Mouse (Mus musculus): ENCODE data around the gene Adgrl3. TPM values are rescaled to one million over a fixed set of nuclear protein-coding genes. Genes with fewer than 3 reads are reported as not detected.

Gene Adgrl3
- polyA plus RNA-seq, 1 experiment from 2014 or later: 64.6 TPM

DNA sequence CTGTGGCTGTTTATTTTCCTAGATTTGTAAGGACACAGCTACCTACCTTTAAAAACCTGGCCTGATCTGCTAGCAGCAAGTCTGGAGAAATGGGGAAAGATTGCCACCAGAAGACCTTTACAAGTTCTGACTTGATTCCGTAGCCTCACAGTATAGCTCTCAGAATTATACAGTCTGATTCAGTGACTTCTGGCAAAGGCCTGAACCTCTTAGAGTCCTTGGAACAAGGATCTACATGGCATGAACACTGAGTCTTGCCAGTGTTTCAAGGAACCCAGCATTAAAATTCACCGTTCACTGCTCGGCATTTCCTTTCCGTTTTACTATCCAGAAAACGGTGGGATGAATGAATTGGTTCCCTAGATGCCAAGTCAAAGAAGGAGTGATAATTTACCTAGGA, 756.3 kb downstream of the Adgrl3 start:
- no peak for ATAC-seq (ENCODE audit: low FRiP score)
- Histone ChIP-seq H3K4me1 (replicated peaks) (peaks cover 4% of the 10 kb centered on the region; the same call in 1 of the 2 replicates), H3K27ac (peak overlapping the region; percentile 9; the same call in 1 of the 2 replicates), H3K4me2 (no peak overlapping the region), H3K27me3 (no peaks in the 10 kb centered on the region), H3K9ac (no peak overlapping the region), H3K4me3 (no peak overlapping the region), H3K36me3 (no peaks in the 10 kb centered on the region; the same call in 1 of the 2 replicates), H3K9me3 (no peaks in the 10 kb centered on the region)
- WGBS: 64% methylated on average over 5 of the region's 5 CpGs

DNA sequence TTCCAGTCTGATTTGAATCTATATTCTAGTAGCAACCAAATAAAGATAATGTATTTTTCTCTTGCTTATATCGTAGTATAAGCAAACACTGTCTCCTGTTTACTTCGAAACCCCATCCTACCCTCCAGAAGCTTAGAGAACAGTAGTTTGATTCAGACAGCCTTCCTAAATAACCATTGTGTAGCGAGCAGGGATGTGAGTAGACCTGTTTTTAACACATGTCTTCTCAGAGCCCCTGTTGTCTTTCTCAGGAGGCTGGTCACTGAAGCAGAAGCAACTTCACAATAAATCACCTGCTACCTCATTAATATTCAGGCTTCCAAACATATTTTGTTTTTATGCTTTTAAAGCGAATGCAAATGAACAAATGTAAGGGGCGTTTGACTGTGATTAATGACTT, 756.8 kb downstream of the Adgrl3 start:
- no peak overlapping the region for H3K4me3 ChIP-seq
- H3K4me2 ChIP-seq: no peak overlapping the region
- no peak overlapping the region for H3K9ac ChIP-seq
- no peak for ATAC-seq (ENCODE audit: low FRiP score)
- WGBS: 29% methylated on average over 5 of the region's 5 CpGs
- peaks cover 4% of the 10 kb centered on the region; the same call in 1 of the 2 replicates for H3K4me1 ChIP-seq (replicated peaks)
- no peaks in the 10 kb centered on the region for H3K9me3 ChIP-seq
- H3K36me3 ChIP-seq: no peaks in the 10 kb centered on the region
- H3K27me3 ChIP-seq: no peaks in the 10 kb centered on the region
- H3K27ac ChIP-seq: no peak overlapping the region

DNA sequence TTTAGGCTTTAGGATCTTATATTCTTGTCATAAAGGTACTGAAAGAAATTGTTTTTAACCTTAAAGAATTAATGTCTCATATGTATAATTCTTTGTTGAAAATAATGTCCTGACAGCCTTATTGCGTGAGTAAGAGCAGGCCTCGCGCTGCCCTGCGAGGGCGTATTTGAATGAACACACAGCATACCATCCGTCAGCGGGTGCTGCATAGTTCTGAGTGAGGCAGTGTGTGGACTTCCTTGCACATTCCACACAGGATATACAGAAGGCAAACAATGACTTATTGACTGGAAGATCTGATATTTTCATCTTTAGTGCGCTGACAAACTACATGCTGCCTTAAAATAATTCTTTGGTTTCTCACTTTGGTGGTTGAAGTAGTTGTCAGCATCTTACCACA, 764.8 kb downstream of the Adgrl3 start:
- Histone ChIP-seq H3K4me3 (no peak overlapping the region), H3K9me3 (no peaks in the 10 kb centered on the region), H3K9ac (no peak overlapping the region), H3K27ac (no peak overlapping the region), H3K4me2 (no peak overlapping the region), H3K27me3 (no peaks in the 10 kb centered on the region), H3K36me3 (no peaks in the 10 kb centered on the region), H3K4me1 (replicated peaks) (no peaks in the 10 kb centered on the region)
- WGBS: 68% methylated on average over 8 of the region's 8 CpGs
- no peak for ATAC-seq (ENCODE audit: low FRiP score)

DNA sequence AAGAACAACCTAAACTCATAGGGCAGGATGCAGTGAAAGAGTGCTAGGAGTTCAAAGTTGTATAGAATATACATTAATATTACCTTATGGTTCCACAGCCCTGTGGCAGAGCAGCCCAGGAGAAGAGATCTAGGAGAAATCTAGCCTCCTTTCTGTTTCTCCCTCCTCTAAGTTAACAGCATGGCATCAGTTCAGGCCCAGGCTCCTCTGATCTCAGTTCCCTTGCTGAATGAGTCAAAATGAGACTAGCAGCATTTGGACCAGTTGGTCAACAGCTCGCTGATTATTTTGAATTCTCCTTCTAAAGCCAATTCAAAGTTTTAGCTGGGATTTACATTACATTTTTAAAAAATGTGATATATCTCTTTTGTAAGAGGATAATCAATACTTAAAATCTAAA, 770.8 kb downstream of the Adgrl3 start:
- Histone ChIP-seq H3K9ac (no peak overlapping the region), H3K27me3 (no peaks in the 10 kb centered on the region), H3K4me2 (no peak overlapping the region), H3K27ac (no peak overlapping the region), H3K36me3 (peaks cover 14% of the 10 kb centered on the region), H3K4me1 (replicated peaks) (no peaks in the 10 kb centered on the region), H3K4me3 (no peak overlapping the region), H3K9me3 (peaks cover 5% of the 10 kb centered on the region; the same call in 1 of the 2 replicates)
- no peak for ATAC-seq (ENCODE audit: low FRiP score)
- 95% methylated on average over 1 of the region's 1 CpGs for WGBS

DNA sequence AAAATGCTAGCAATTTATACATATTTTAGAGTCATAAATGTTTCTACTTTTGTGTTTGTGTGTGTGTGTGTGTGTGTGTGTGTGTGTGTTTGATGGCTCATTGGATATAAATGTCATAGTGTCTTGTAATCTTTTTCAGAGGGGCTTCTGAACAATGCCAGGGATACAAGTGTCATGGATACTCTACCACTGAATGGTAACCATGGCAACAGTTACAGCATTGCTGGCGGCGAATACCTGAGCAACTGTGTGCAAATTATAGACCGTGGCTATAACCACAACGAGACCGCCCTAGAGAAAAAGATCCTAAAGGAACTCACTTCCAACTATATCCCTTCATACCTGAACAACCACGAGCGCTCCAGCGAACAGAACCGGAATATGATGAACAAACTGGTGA, 774.2 kb downstream of the Adgrl3 start:
- peaks cover 14% of the 10 kb centered on the region for H3K36me3 ChIP-seq
- H3K27me3 ChIP-seq: no peaks in the 10 kb centered on the region
- H3K4me1 ChIP-seq (replicated peaks): no peaks in the 10 kb centered on the region
- 86% methylated on average over 9 of the region's 9 CpGs for WGBS
- ATAC-seq (ENCODE audit: low FRiP score): 0 out of 2 replicates have a peak, but pooled peaks have one; percentile 21
- H3K4me3 ChIP-seq: no peak overlapping the region
- H3K4me2 ChIP-seq: no peak overlapping the region
- H3K9ac ChIP-seq: no peak overlapping the region
- peaks cover 5% of the 10 kb centered on the region; the same call in 1 of the 2 replicates for H3K9me3 ChIP-seq
- H3K27ac ChIP-seq: no peak overlapping the region

DNA sequence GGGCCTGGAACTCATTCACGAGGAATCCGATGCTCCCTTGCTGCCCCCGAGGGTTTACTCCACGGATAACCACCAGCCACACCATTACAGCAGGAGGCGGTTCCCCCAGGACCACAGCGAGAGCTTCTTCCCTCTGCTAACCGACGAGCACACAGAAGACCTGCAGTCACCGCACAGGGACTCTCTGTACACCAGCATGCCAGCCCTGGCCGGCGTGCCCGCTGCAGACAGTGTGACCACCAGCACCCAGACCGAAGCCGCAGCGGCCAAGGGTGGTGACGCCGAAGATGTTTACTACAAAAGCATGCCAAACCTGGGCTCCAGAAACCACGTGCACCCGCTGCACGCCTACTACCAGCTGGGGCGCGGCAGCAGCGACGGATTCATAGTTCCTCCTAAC, 774.7 kb downstream of the Adgrl3 start:
- WGBS: 87% methylated on average over 24 of the region's 24 CpGs
- no peak overlapping the region for H3K4me3 ChIP-seq
- no peak overlapping the region for H3K4me2 ChIP-seq
- H3K9ac ChIP-seq: no peak overlapping the region
- H3K36me3 ChIP-seq: peaks cover 14% of the 10 kb centered on the region
- H3K9me3 ChIP-seq: peaks cover 5% of the 10 kb centered on the region; the same call in 1 of the 2 replicates
- H3K27ac ChIP-seq: no peak overlapping the region
- no peaks in the 10 kb centered on the region for H3K27me3 ChIP-seq
- ATAC-seq (ENCODE audit: low FRiP score): 0 out of 2 replicates have a peak, but pooled peaks have one; percentile 10
- H3K4me1 ChIP-seq (replicated peaks): no peaks in the 10 kb centered on the region

DNA sequence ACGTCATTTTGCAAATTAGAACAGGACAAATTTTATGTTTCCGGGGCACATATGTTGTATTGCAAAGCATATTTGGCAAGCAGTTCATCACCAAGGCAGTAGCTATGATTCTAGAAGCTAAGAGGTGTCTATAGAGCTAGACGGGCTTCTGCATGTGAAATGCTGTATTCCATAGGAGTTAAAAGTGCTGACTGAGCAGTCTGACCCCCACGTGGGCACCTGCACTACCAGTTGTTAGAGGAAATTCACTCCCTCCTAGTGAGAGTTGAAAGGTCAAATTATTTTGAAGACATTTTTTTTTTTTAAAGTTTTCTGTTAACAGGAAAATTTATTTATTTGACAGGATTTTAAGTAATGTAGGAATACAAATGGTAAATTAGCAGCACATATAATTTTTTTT, 776.2 kb downstream of the Adgrl3 start:
- no peak overlapping the region for H3K27ac ChIP-seq

DNA sequence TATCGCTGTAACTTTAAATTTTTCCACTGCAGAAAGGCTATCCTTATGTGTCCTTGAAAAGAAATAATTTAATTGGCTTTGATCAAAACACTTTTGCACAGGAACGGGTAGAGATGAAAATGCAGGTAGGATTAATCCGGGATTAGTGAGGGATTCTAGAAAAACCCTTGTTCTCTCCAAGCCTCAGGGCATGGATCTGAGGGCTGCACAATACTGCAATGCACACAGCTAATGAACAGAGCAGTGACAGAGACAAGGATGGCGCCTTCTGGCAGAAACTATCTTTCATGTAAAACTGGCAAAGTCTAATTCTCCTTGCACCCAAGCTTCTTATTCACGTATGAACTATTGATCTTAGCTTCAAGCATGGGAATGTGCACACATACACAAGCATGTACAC, 791.0 kb downstream of the Adgrl3 start:
- H3K4me1 ChIP-seq (replicated peaks): no peaks in the 10 kb centered on the region
- no peaks in the 10 kb centered on the region for H3K9me3 ChIP-seq
- H3K4me2 ChIP-seq: no peak overlapping the region
- no peak overlapping the region for H3K9ac ChIP-seq
- no peak overlapping the region for H3K4me3 ChIP-seq
- no peaks in the 10 kb centered on the region for H3K27me3 ChIP-seq
- H3K36me3 ChIP-seq: no peaks in the 10 kb centered on the region
- WGBS: 87% methylated on average over 5 of the region's 5 CpGs
- ATAC-seq (ENCODE audit: low FRiP score): no peak
- H3K27ac ChIP-seq: no peak overlapping the region

More for the DNA sequence above, 776.2 kb downstream of the Adgrl3 start:
- ATAC-seq (ENCODE audit: low FRiP score): no peak
- WGBS: 81% methylated on average over 4 of the region's 4 CpGs
- Histone ChIP-seq H3K9me3 (peaks cover 5% of the 10 kb centered on the region; the same call in 1 of the 2 replicates), H3K36me3 (peaks cover 14% of the 10 kb centered on the region), H3K27me3 (no peaks in the 10 kb centered on the region), H3K9ac (no peak overlapping the region), H3K4me1 (replicated peaks) (no peaks in the 10 kb centered on the region), H3K4me2 (no peak overlapping the region), H3K4me3 (no peak overlapping the region)

DNA sequence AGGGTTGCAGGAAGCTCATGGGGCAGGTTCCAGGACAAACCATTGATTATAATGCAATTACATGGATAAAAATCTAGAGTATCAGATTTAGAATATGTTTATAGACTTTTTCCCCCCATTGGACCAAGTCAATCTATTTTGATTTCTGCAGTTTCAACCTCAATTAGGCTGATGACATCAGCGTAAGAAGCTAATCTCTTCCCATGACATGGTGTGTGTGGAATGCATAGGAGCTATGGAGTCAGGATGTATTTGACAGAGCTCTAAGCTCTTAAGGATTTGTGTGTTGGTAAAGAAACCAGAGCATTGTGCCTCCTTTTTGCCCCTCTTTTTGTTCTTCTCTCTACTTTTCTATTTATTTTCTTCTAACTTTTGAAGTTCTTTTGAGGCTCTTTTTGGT, 812.1 kb downstream of the Adgrl3 start:
- no peak overlapping the region for H3K4me2 ChIP-seq
- no peak overlapping the region for H3K9ac ChIP-seq
- no peak for ATAC-seq (ENCODE audit: low FRiP score)
- no peaks in the 10 kb centered on the region for H3K36me3 ChIP-seq
- no peak overlapping the region for H3K4me3 ChIP-seq
- no peak overlapping the region for H3K27ac ChIP-seq
- H3K9me3 ChIP-seq: no peaks in the 10 kb centered on the region
- 97% methylated on average over 1 of the region's 1 CpGs for WGBS
- H3K27me3 ChIP-seq: no peaks in the 10 kb centered on the region
- H3K4me1 ChIP-seq (replicated peaks): no peaks in the 10 kb centered on the region

DNA sequence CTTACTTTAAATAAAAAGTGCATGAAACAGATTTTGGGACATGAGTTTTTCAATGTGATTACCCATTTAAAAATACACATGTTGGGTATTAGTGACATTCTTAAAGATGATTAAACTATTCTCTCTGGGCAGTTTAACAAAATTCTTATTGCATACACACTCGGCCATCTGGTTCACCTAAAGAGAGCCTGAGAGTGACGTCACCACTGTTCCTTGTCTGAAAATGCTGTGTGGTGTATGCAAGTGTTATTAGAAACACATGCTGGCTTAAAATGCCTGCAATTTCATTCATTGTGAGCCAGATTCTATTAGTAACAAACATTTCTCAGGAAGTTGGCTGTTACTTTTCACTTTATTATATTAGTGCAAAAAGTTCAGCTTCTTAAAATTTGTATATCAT, 812.7 kb downstream of the Adgrl3 start:
- Histone ChIP-seq H3K27ac (no peak overlapping the region), H3K27me3 (no peaks in the 10 kb centered on the region), H3K4me3 (no peak overlapping the region), H3K9ac (no peak overlapping the region), H3K9me3 (no peaks in the 10 kb centered on the region), H3K36me3 (no peaks in the 10 kb centered on the region), H3K4me2 (no peak overlapping the region), H3K4me1 (replicated peaks) (no peaks in the 10 kb centered on the region)
- WGBS: 74% methylated on average over 2 of the region's 2 CpGs
- ATAC-seq (ENCODE audit: low FRiP score): no peak

DNA sequence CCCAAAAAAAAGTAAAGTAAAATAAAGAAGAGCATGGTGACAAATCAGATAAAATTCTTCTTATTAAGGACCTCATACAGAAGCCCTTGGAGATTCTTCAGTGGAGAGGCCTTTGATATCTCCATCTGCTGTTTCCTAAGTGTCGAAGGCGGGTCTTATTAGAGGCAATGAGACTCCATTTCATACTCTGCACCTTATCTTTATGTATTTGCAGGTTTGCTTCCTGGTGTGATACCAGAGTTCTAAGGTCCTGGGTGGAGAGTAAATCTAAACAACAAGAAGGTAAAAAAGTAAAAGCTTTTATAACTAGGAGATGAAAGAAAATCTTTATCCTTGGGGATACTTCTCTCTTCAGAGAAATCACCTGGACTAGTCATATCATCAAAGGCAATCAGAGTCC, 817.9 kb downstream of the Adgrl3 start:
- ATAC-seq (ENCODE audit: low FRiP score): no peak
- Histone ChIP-seq H3K9me3 (no peaks in the 10 kb centered on the region), H3K4me3 (no peak overlapping the region), H3K36me3 (no peaks in the 10 kb centered on the region), H3K27ac (no peak overlapping the region), H3K27me3 (no peaks in the 10 kb centered on the region), H3K4me1 (replicated peaks) (no peaks in the 10 kb centered on the region), H3K9ac (no peak overlapping the region), H3K4me2 (no peak overlapping the region)
- WGBS: 90% methylated on average over 2 of the region's 2 CpGs

DNA sequence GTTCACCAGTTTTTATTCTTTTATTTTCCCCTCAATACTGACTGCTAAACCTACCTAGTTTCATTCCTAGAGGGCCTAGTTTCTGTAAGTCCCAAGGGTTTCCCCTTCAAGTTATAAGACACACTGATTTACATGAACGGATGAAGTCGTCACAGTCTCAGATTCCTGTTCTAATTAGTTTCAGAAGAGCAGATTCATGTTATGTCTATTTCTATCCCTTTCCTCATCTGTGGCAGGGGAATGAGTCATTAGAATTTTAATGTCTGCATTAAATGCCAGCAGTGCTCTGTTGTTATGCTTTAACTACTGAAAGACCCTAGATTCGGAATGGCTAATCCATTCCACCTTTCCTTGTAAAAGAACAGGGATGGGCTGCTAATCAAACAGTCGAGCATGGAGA, 823.9 kb downstream of the Adgrl3 start:
- no peak overlapping the region for H3K4me2 ChIP-seq
- H3K27me3 ChIP-seq: no peaks in the 10 kb centered on the region
- peaks cover 5% of the 10 kb centered on the region; the same call in 1 of the 2 replicates for H3K4me1 ChIP-seq (replicated peaks)
- H3K36me3 ChIP-seq: no peaks in the 10 kb centered on the region
- H3K9ac ChIP-seq: no peak overlapping the region
- peak; percentile 78; the same call in 1 of the 2 replicates for ATAC-seq (ENCODE audit: low FRiP score)
- 28% methylated on average over 4 of the region's 4 CpGs for WGBS
- H3K27ac ChIP-seq: no peak overlapping the region
- no peak overlapping the region for H3K4me3 ChIP-seq
- no peaks in the 10 kb centered on the region for H3K9me3 ChIP-seq

DNA sequence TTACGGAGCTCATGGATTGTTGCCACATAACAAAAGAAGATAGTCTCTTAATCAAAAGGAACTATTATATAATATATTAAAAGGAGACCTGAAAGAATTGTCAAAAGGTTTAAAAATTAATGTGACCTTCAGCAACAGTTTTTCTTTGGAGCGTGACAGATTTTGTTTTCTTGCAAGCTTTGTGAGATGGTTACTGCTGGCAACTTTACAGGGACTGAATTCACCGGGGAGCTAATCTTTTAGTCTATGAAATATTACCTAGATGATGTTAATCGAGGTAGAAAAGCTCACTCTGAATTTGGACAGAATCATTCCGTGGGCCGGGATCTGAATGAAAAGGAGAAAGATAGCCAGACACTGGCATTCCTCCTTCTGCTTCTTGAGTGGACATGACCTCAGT, 850.4 kb downstream of the Adgrl3 start:
- Histone ChIP-seq H3K36me3 (no peaks in the 10 kb centered on the region), H3K9me3 (no peaks in the 10 kb centered on the region), H3K4me1 (replicated peaks) (no peaks in the 10 kb centered on the region), H3K4me3 (no peak overlapping the region), H3K27me3 (no peaks in the 10 kb centered on the region), H3K27ac (no peak overlapping the region), H3K9ac (no peak overlapping the region), H3K4me2 (no peak overlapping the region)
- 86% methylated on average over 6 of the region's 6 CpGs for WGBS
- ATAC-seq (ENCODE audit: low FRiP score): no peak
